Mouse (Mus musculus): ENCODE data around the gene Cfb. TPM values are rescaled to one million over a fixed set of nuclear protein-coding genes. Genes with fewer than 3 reads are reported as not detected.

Cfb gene
- total and polyA plus RNA-seq, 2 experiments, result 709 to 1,577 TPM

- Histone ChIP-seq H3K79me2 (ENCODE audit: control insufficient read depth, insufficient read depth, low read length) (peaks cover 10% of the 10 kb centered on the region; the same call in 1 of the 2 replicates), H3K4me3 (ENCODE audit: insufficient read depth, low read depth, low read length) (peak overlapping the region; percentile 75), H3K36me3 (ENCODE audit: control insufficient read depth, insufficient read depth, low read length) (0 out of 2 replicates have a peak, but pooled peaks cover 2% of the 10 kb centered on the region), H3K27me3 (ENCODE audit: control insufficient read depth, insufficient read depth, low read length) (no peaks in the 10 kb centered on the region), H3K27ac (replicated peaks; ENCODE audit: insufficient read depth, low read depth, low read length) (peak overlapping the region; percentile 81), H3K4me1 (ENCODE audit: control insufficient read depth, insufficient read depth, low read length) (peaks cover 6% of the 10 kb centered on the region), H3K9ac (ENCODE audit: low read depth, low read length) (peak overlapping the region; percentile 81)
- 0% methylated on average over 5 of the region's 5 CpGs for WGBS
- TF ChIP-seq CTCF (IDR thresholded peaks at IDR 0.05; ENCODE audit: low read depth, low read length) (no peak), POLR2A (IDR thresholded peaks at IDR 0.05; ENCODE audit: extremely low read depth, insufficient read depth, low read length) (no peak)
- peak; percentile 56 for DNase-seq (ENCODE audit: extremely low read depth, low read depth, low spot score)
These were observed 37.5 kb upstream of the Cfb start for GRCm38 (mm10) chr17:34899890-34900243.

GRCm38 (mm10) chr17:34899053-34899889, 37.0 kb upstream of the Cfb start:
- DNase-seq (ENCODE audit: extremely low read depth, low read depth, low spot score), result no peak
- no peaks in the 10 kb centered on the region for H3K36me3 ChIP-seq (ENCODE audit: control insufficient read depth, insufficient read depth, low read length)
- TF ChIP-seq CTCF (IDR thresholded peaks at IDR 0.05; ENCODE audit: low read depth, low read length) (no peak), POLR2A (IDR thresholded peaks at IDR 0.05; ENCODE audit: extremely low read depth, insufficient read depth, low read length) (0 out of 2 replicates have a peak, but pooled peaks have one; percentile 23)
- H3K4me1 ChIP-seq (ENCODE audit: control insufficient read depth, insufficient read depth, low read length), result peaks cover 6% of the 10 kb centered on the region
- H3K79me2 ChIP-seq (ENCODE audit: control insufficient read depth, insufficient read depth, low read length), result peaks cover 10% of the 10 kb centered on the region; the same call in 1 of the 2 replicates
- peak overlapping the region; percentile 81 for H3K27ac ChIP-seq (replicated peaks; ENCODE audit: insufficient read depth, low read depth, low read length)
- H3K4me3 ChIP-seq (ENCODE audit: insufficient read depth, low read depth, low read length), result peak overlapping the region; percentile 75
- H3K9ac ChIP-seq (ENCODE audit: low read depth, low read length), result peak overlapping the region; percentile 81
- no peaks in the 10 kb centered on the region for H3K27me3 ChIP-seq (ENCODE audit: control insufficient read depth, insufficient read depth, low read length)
- WGBS, result under 1% methylated on average over 38 of the region's 45 CpGs

- H3K4me3 ChIP-seq (ENCODE audit: insufficient read depth, low read depth, low read length), result peak overlapping the region; percentile 75
- H3K27ac ChIP-seq (replicated peaks; ENCODE audit: insufficient read depth, low read depth, low read length), result peak overlapping the region; percentile 81; the same call in 1 of the 2 replicates
- no peak for TF ChIP-seq POLR2A (IDR thresholded peaks at IDR 0.05; ENCODE audit: extremely low read depth, insufficient read depth, low read length)
- TF ChIP-seq CTCF (IDR thresholded peaks at IDR 0.05; ENCODE audit: low read depth, low read length), result no peak
- H3K9ac ChIP-seq (ENCODE audit: low read depth, low read length), result peak overlapping the region; percentile 81
- H3K27me3 ChIP-seq (ENCODE audit: control insufficient read depth, insufficient read depth, low read length), result no peaks in the 10 kb centered on the region
- peaks cover 6% of the 10 kb centered on the region for H3K4me1 ChIP-seq (ENCODE audit: control insufficient read depth, insufficient read depth, low read length)
- H3K36me3 ChIP-seq (ENCODE audit: control insufficient read depth, insufficient read depth, low read length), result no peaks in the 10 kb centered on the region
- DNase-seq (ENCODE audit: extremely low read depth, low read depth, low spot score), result no peak
- peaks cover 10% of the 10 kb centered on the region; the same call in 1 of the 2 replicates for H3K79me2 ChIP-seq (ENCODE audit: control insufficient read depth, insufficient read depth, low read length)
- under 1% methylated on average over 26 of the region's 47 CpGs for WGBS
These were observed 36.4 kb upstream of the Cfb start for GRCm38 (mm10) chr17:34898706-34899052.

- Histone ChIP-seq H3K27ac (replicated peaks; ENCODE audit: insufficient read depth, low read depth, low read length) (peak within 1 kb of the TSS; percentile 96), H3K4me1 (ENCODE audit: control insufficient read depth, insufficient read depth, low read length) (peaks cover 8% of the 10 kb centered on the region), H3K4me3 (ENCODE audit: insufficient read depth, low read depth, low read length) (peak within 1 kb of the TSS; percentile 75), H3K79me2 (ENCODE audit: control insufficient read depth, insufficient read depth, low read length) (peaks cover 10% of the 10 kb centered on the region; the same call in 1 of the 2 replicates), H3K27me3 (ENCODE audit: control insufficient read depth, insufficient read depth, low read length) (no peaks in the 10 kb centered on the region), H3K36me3 (ENCODE audit: control insufficient read depth, insufficient read depth, low read length) (no peaks in the 10 kb centered on the region), H3K9ac (ENCODE audit: low read depth, low read length) (peak within 1 kb of the TSS; percentile 81)
- WGBS, result under 1% methylated on average over 43 of the region's 44 CpGs
- no peak for TF ChIP-seq CTCF (IDR thresholded peaks at IDR 0.05; ENCODE audit: low read depth, low read length)
- TF ChIP-seq POLR2A (IDR thresholded peaks at IDR 0.05; ENCODE audit: extremely low read depth, insufficient read depth, low read length), result peak; percentile 67; the same call in 1 of the 2 replicates
- DNase-seq (ENCODE audit: extremely low read depth, low read depth, low spot score), result peak; percentile 77
These were observed 35.9 kb upstream of the Cfb start, which contains the start of the genes C2 and Ehmt2 for GRCm38 (mm10) chr17:34898160-34898586. C2 (minus strand) TSS chr17:34898265. Ehmt2 (plus strand) TSS chr17:34898469.

GRCm38 (mm10) chr17:34897373-34898159, 35.2 kb upstream of the Cfb start:
- TF ChIP-seq CTCF (IDR thresholded peaks at IDR 0.05; ENCODE audit: low read depth, low read length) (no peak), POLR2A (IDR thresholded peaks at IDR 0.05; ENCODE audit: extremely low read depth, insufficient read depth, low read length) (no peak)
- Histone ChIP-seq H3K27me3 (ENCODE audit: control insufficient read depth, insufficient read depth, low read length) (no peaks in the 10 kb centered on the region), H3K27ac (replicated peaks; ENCODE audit: insufficient read depth, low read depth, low read length) (peak overlapping the region; percentile 96), H3K4me3 (ENCODE audit: insufficient read depth, low read depth, low read length) (peak overlapping the region; percentile 75), H3K4me1 (ENCODE audit: control insufficient read depth, insufficient read depth, low read length) (peaks cover 8% of the 10 kb centered on the region), H3K36me3 (ENCODE audit: control insufficient read depth, insufficient read depth, low read length) (no peaks in the 10 kb centered on the region), H3K9ac (ENCODE audit: low read depth, low read length) (peak overlapping the region; percentile 81), H3K79me2 (ENCODE audit: control insufficient read depth, insufficient read depth, low read length) (peaks cover 10% of the 10 kb centered on the region; the same call in 1 of the 2 replicates)
- DNase-seq (ENCODE audit: extremely low read depth, low read depth, low spot score), result peak; percentile 56
- 13% methylated on average over 10 of the region's 10 CpGs for WGBS
